Mouse (Mus musculus) naive thymus-derived CD4-positive, alpha-beta T cell, adult 2 months (primary cell): ENCODE results near the gene Olfr881.

ENCODE experiments used
- DNase-seq: peaks from one replicate; pipeline ENCODE4 v3.0.0-alpha.2; 2011; ENCODE audit warnings: low read depth

Olfr881 gene

GRCm38 (mm10) chr9:37991525-37991924 is at the start of gene Olfr881:
Gene Olfr881, plus strand, starts transcription at chr9:37991825.
- no peak for DNase-seq

- no peak for DNase-seq
Measured at GRCm38 (mm10) chr9:37998581-37999204, 7.1 kb downstream of the Olfr881 start.

GRCm38 (mm10) chr9:38000021-38000420 is 8.4 kb downstream of the Olfr881 start:
- no peak for DNase-seq

GRCm38 (mm10) chr9:38025508-38025907 is 33.9 kb downstream of the Olfr881 start, which contains the start of gene Olfr883:
Gene Olfr883, plus strand, starts transcription at chr9:38025808.
- DNase-seq, result no peak
